20 mouse cellular contexts compared by ENCODE assay signal in genomic region chr1:153347040-153347439, GRCm38 (mm10). TPM values are rescaled to one million over a fixed set of nuclear protein-coding genes. Genes with fewer than 3 reads are reported as not detected.
DNase-seq lines count a peak whose midpoint lies in the region; ATAC-seq lines count a peak whose summit lies in the region.
"Had no signal": no experiment of that assay in that cellular context is flagged by ENCODE, and none has a peak within 500 bp of the region (broad histone marks: within the 10 kb centered on the region; RNA-seq: fewer than 3 reads in every experiment).

No protein-coding gene starts in this region.

- H3K27ac ChIP-seq in brown adipose tissue, adult 24 weeks (replicated peaks; ENCODE audit: low read depth, low read length), result peak overlapping the region; percentile 54
- no peak overlapping the region for H3K27ac ChIP-seq in hindbrain, embryonic 16.5 days (ENCODE audit: low read depth, low read length)
- H3K27ac ChIP-seq: forebrain, embryonic 10.5 days; forebrain, embryonic 13.5 days; hindbrain, embryonic 12.5 days; hindbrain, embryonic 15.5 days had no signal

- ATAC-seq in hindbrain, embryonic 16.5 days, result no peak
- ATAC-seq: activated CD4-positive, CD25-positive, alpha-beta regulatory T cell, adult 4 months; forebrain, embryonic 13.5 days; forebrain, postnatal 0 days; intestine, postnatal 0 days had no signal

- WGBS in hindbrain, embryonic 16.5 days, result 97% methylated on average over 2 of the region's 2 CpGs

- H3K27me3 ChIP-seq in hindbrain, embryonic 16.5 days (replicated peaks; ENCODE audit: control insufficient read depth, insufficient read depth, low read length), result no peaks in the 10 kb centered on the region
- H3K27me3 ChIP-seq: forebrain, embryonic 13.5 days; hindbrain, embryonic 12.5 days; hindbrain, embryonic 15.5 days had no signal

- H3K9me3 ChIP-seq in hindbrain, embryonic 16.5 days (ENCODE audit: control insufficient read depth, low read length), result no peaks in the 10 kb centered on the region
- H3K9me3 ChIP-seq: forebrain, embryonic 10.5 days; forebrain, embryonic 13.5 days; hindbrain, embryonic 12.5 days; hindbrain, embryonic 15.5 days had no signal

- peak; percentile 40 for DNase-seq in 416B (ENCODE audit: low read depth)
- peak; percentile 32 for DNase-seq in CD4-positive, CD25-positive, alpha-beta regulatory T cell, adult 2 months (ENCODE audit: low read depth, low spot score)
- DNase-seq in frontal cortex, postnatal 25 days (ENCODE audit: low spot score in 2 of 2), result no peak
- no peak for DNase-seq in gastrocnemius, postnatal 4 days (ENCODE audit: low spot score in 2 of 2)
- DNase-seq: adrenal gland, adult 8-10 months; adrenal gland, postnatal 25 days; cerebellum, adult 18-20 months; cerebellum, adult 9-10 months; cerebellum, postnatal 14 days; forebrain, postnatal 0 days; gastrocnemius, postnatal 25 days had no signal

- H3K36me3 ChIP-seq in hindbrain, embryonic 16.5 days (ENCODE audit: control insufficient read depth, insufficient read depth, low read length), result no peaks in the 10 kb centered on the region
- H3K36me3 ChIP-seq: forebrain, embryonic 10.5 days; hindbrain, embryonic 12.5 days; hindbrain, embryonic 15.5 days had no signal

- peaks cover 8% of the 10 kb centered on the region for H3K4me1 ChIP-seq in brown adipose tissue, adult 24 weeks (ENCODE audit: control insufficient read depth, insufficient read depth, insufficient read length, low read length)
- no peaks in the 10 kb centered on the region for H3K4me1 ChIP-seq in hindbrain, embryonic 16.5 days (ENCODE audit: control insufficient read depth, insufficient read depth, low read depth, low read length)
- H3K4me1 ChIP-seq: forebrain, embryonic 13.5 days; hindbrain, embryonic 12.5 days; hindbrain, embryonic 15.5 days had no signal

- H3K4me3 ChIP-seq in brown adipose tissue, adult 24 weeks (ENCODE audit: insufficient read depth, low read depth, low read length), result no peak overlapping the region
- no peak overlapping the region for H3K4me3 ChIP-seq in hindbrain, embryonic 16.5 days (ENCODE audit: low read length)
- H3K4me3 ChIP-seq: forebrain, embryonic 10.5 days; forebrain, embryonic 13.5 days; hindbrain, embryonic 12.5 days; hindbrain, embryonic 15.5 days had no signal

- no peak overlapping the region for H3K4me2 ChIP-seq in hindbrain, embryonic 16.5 days (ENCODE audit: low read length)
- H3K4me2 ChIP-seq: forebrain, embryonic 13.5 days; heart, embryonic 11.5 days; hindbrain, embryonic 12.5 days had no signal

- H3K9ac ChIP-seq in hindbrain, embryonic 16.5 days (ENCODE audit: low read depth, low read length), result no peak overlapping the region
- H3K9ac ChIP-seq: forebrain, embryonic 13.5 days; forebrain, postnatal 0 days; hindbrain, embryonic 12.5 days; hindbrain, embryonic 15.5 days had no signal

RNA-seq across cellular contexts. Expression of gene Lamc1, which starts 14.5 kb away (rescaled TPM):
- polyA plus RNA-seq in brown adipose tissue, adult 24 weeks (2012; ENCODE audit: insufficient read depth, insufficient read length, missing spikeins), result 47.1 and 62.0 TPM in 2 replicates
- 15.4 and 19.1 TPM in 2 replicates for polyA plus RNA-seq in hindbrain, embryonic 16.5 days (2015; fragmentation: Nextera tagmentation; extraction: Ambion mirVana)
- 100 to 1,000 TPM; 323 to 353 TPM for total RNA-seq in gastrocnemius, postnatal 4 days (2021)

Comparison
In these comparisons a context has a peak if more than half of its experiments do, and no peak if none do; other contexts are left out.
1. DNase-seq: peak in 416B (single experiment) and CD4-positive, CD25-positive, alpha-beta regulatory T cell, adult 2 months (single experiment); none in frontal cortex, postnatal 25 days (0 of 2) and gastrocnemius, postnatal 4 days (0 of 2).